ENCODE assay signal across 8 mouse cellular contexts in the genomic region with DNA sequence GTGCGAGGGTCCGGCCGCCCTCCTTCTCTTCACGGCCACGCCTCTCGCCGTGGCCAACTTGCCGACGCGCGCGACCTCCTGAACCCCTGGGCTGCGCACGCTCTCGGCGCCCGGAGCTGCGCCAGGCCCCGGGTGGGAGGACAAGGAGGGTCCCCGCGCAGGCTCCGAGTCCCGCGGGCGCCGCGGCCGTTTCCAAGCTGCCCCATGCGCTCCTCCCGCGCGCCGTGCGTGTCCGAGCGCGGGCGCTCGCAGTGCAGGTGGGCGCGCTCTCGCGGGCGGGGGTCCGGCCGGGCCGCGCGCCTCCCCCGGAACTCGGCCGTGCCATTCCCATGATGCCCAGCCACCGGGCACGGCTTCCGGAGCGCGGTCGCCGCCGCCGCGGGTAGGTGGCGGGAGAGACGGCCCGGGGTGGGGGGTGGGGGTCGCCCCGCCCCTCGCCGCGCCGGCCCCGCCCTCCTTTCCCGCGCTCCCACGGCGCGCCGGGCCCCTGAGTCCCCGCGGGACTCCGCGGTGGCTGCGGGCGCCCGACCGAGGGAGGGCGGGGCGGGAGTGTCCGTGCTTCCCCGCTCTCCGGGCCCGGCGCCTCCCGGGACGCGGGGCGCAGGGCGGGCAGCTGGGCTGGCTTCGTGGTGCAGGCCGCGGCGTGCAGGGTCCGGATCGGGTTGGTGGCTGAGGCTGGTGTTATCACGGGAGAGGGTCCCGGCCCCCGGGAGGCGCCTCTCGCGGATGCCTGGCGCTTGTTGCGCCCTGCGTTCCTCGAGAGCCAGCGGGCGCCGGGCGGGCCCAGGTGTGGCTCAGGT. TPM values are rescaled to one million over a fixed set of nuclear protein-coding genes. Genes with fewer than 3 reads are reported as not detected.
DNase-seq lines count a peak whose midpoint lies in the region; ATAC-seq lines count a peak whose summit lies in the region.

A gene (plus strand): TSS at position 286 of the 800 bp plus-strand sequence.

- peaks cover 19% of the 10 kb centered on the region for H3K36me3 ChIP-seq in heart, embryonic 10.5 days
- peaks cover 6% of the 10 kb centered on the region; the same call in 1 of the 2 replicates for H3K36me3 ChIP-seq in kidney, embryonic 14.5 days (ENCODE audit: control insufficient read depth, insufficient read depth, low read length)
- H3K36me3 ChIP-seq in liver, embryonic 12.5 days = no peaks in the 10 kb centered on the region
- peaks cover 20% of the 10 kb centered on the region for H3K36me3 ChIP-seq in neural tube, embryonic 15.5 days

- H3K27ac ChIP-seq in heart, embryonic 10.5 days = peak within 1 kb of the TSS; percentile 92
- peak within 1 kb of the TSS; percentile 59; the same call in 1 of the 2 replicates for H3K27ac ChIP-seq in kidney, embryonic 14.5 days (ENCODE audit: low read depth, low read length)
- no peak within 1 kb of the TSS for H3K27ac ChIP-seq in liver, embryonic 12.5 days
- H3K27ac ChIP-seq in neural tube, embryonic 15.5 days (replicated peaks) = peak within 1 kb of the TSS; percentile 85

- peak; percentile 76 for ATAC-seq in kidney, embryonic 14.5 days (ENCODE audit: low FRiP score, low TSS enrichment)
- ATAC-seq in liver, embryonic 12.5 days = no peak
- ATAC-seq in neural tube, embryonic 15.5 days (ENCODE audit: low FRiP score) = peak; percentile 87

- DNase-seq in lung, adult 18-20 months = peak; percentile 42 to 48
- no peak for DNase-seq in lung, postnatal 25 days (ENCODE audit: low spot score)
- DNase-seq in cerebellum, postnatal 25 days = peak; percentile 71 to 79
- DNase-seq in heart, embryonic 10.5 days (ENCODE audit: low spot score) = no peak
- DNase-seq in T-cell, adult 2 months (ENCODE audit: low spot score) = no peak

- peak within 1 kb of the TSS; percentile 85 for H3K4me3 ChIP-seq in heart, embryonic 10.5 days
- peak within 1 kb of the TSS; percentile 73 for H3K4me3 ChIP-seq in kidney, embryonic 14.5 days (ENCODE audit: low read length)
- peak within 1 kb of the TSS; percentile 56 for H3K4me3 ChIP-seq in liver, embryonic 12.5 days
- H3K4me3 ChIP-seq in neural tube, embryonic 15.5 days (replicated peaks) = peak within 1 kb of the TSS; percentile 65

- WGBS in heart, embryonic 10.5 days = under 1% methylated on average over 110 of the region's 118 CpGs
- WGBS in kidney, embryonic 14.5 days = 1% methylated on average over 81 of the region's 118 CpGs
- WGBS in liver, embryonic 12.5 days (ENCODE audit: insufficient replicate concordance) = 2% methylated on average over 91 of the region's 118 CpGs
- WGBS in neural tube, embryonic 15.5 days = 2% methylated on average over 60 of the region's 118 CpGs

- peaks cover 56% of the 10 kb centered on the region for H3K27me3 ChIP-seq in heart, embryonic 10.5 days (ENCODE audit: insufficient read depth, poor library complexity, severe bottlenecking)
- no peaks in the 10 kb centered on the region for H3K27me3 ChIP-seq in kidney, embryonic 14.5 days (ENCODE audit: control insufficient read depth, insufficient read depth, low read length)
- peaks cover 66% of the 10 kb centered on the region for H3K27me3 ChIP-seq in liver, embryonic 12.5 days (replicated peaks)
- no peaks in the 10 kb centered on the region for H3K27me3 ChIP-seq in neural tube, embryonic 15.5 days (replicated peaks)

- peaks cover 19% of the 10 kb centered on the region for H3K4me1 ChIP-seq in heart, embryonic 10.5 days
- 0 out of 2 replicates have a peak, but pooled peaks cover 2% of the 10 kb centered on the region for H3K4me1 ChIP-seq in kidney, embryonic 14.5 days (ENCODE audit: control insufficient read depth, insufficient read depth, low read length)
- 0 out of 2 replicates have a peak, but pooled peaks cover 5% of the 10 kb centered on the region for H3K4me1 ChIP-seq in liver, embryonic 12.5 days
- H3K4me1 ChIP-seq in neural tube, embryonic 15.5 days = peaks cover 18% of the 10 kb centered on the region

- no peaks in the 10 kb centered on the region for H3K9me3 ChIP-seq in heart, embryonic 10.5 days
- no peaks in the 10 kb centered on the region for H3K9me3 ChIP-seq in kidney, embryonic 14.5 days (ENCODE audit: control insufficient read depth, low read length)
- H3K9me3 ChIP-seq in liver, embryonic 12.5 days (replicated peaks) = no peaks in the 10 kb centered on the region
- no peaks in the 10 kb centered on the region for H3K9me3 ChIP-seq in neural tube, embryonic 15.5 days (replicated peaks)

- H3K9ac ChIP-seq in kidney, embryonic 14.5 days (ENCODE audit: low read depth, low read length) = peak within 1 kb of the TSS; percentile 85
- H3K9ac ChIP-seq in liver, embryonic 12.5 days = peak within 1 kb of the TSS; percentile 56
- H3K9ac ChIP-seq in neural tube, embryonic 15.5 days (replicated peaks) = peak within 1 kb of the TSS; percentile 88

- H3K4me2 ChIP-seq in kidney, embryonic 14.5 days (replicated peaks; ENCODE audit: low read depth, low read length) = peak within 1 kb of the TSS; percentile 97
- H3K4me2 ChIP-seq in liver, embryonic 12.5 days = peak within 1 kb of the TSS; percentile 72
- H3K4me2 ChIP-seq in neural tube, embryonic 15.5 days = peak within 1 kb of the TSS; percentile 92

RNA-seq across cellular contexts. Expression of the gene that starts here (rescaled TPM):
- polyA plus RNA-seq in heart, embryonic 10.5 days (2016; fragmentation: Nextera tagmentation; extraction: Ambion mirVana) = 3.6 and 3.7 TPM in 2 replicates
- polyA plus RNA-seq in kidney, embryonic 14.5 days (2014; fragmentation: Nextera tagmentation; extraction: Ambion mirVana) = 3.0 and 6.2 TPM in 2 replicates
- 0.37 and 0.42 TPM in 2 replicates for polyA plus RNA-seq in liver, embryonic 12.5 days (2016; fragmentation: Nextera tagmentation; extraction: Ambion mirVana)
- polyA plus RNA-seq in neural tube, embryonic 15.5 days (2015; fragmentation: Nextera tagmentation; extraction: Ambion mirVana) = 12.4 and 13.9 TPM in 2 replicates

Comparison
In these comparisons a context has a peak if more than half of its experiments do, and no peak if none do; other contexts are left out.
1. DNase-seq: peak in lung, adult 18-20 months (2 of 2) and cerebellum, postnatal 25 days (2 of 2); none in lung, postnatal 25 days (single experiment), heart, embryonic 10.5 days (single experiment) and T-cell, adult 2 months (single experiment).
2. Peak in every context shown above with its lines, with median percentiles within 50 percentile points of each other: H3K4me3 ChIP-seq, H3K4me2 ChIP-seq and H3K9ac ChIP-seq.